Mouse (Mus musculus) heart, adult 2 months (tissue): ENCODE measurements around the gene Foxa1.

Experiments
- CTCF ChIP-seq: fragments of 200-600 bp; IDR thresholded peaks from 2 replicates; pipeline ENCODE4 v1.8.1; 2022; ENCODE audit warnings: antibody characterized with exemption, mild to moderate bottlenecking, moderate library complexity
- EP300 ChIP-seq: fragments of 200-500 bp; IDR thresholded peaks from 2 replicates; pipeline ENCODE4 v1.6.1; 2011; ENCODE audit warnings: low read depth, low read length, control low read depth; ENCODE audit not compliant: insufficient read depth
- POLR2A ChIP-seq: fragments of 200-500 bp; IDR thresholded peaks from 2 replicates; pipeline ENCODE4 v1.6.1; 2011; ENCODE audit warnings: mild to moderate bottlenecking, low read depth, low read length, control low read depth; ENCODE audit not compliant: insufficient read depth

DNA sequence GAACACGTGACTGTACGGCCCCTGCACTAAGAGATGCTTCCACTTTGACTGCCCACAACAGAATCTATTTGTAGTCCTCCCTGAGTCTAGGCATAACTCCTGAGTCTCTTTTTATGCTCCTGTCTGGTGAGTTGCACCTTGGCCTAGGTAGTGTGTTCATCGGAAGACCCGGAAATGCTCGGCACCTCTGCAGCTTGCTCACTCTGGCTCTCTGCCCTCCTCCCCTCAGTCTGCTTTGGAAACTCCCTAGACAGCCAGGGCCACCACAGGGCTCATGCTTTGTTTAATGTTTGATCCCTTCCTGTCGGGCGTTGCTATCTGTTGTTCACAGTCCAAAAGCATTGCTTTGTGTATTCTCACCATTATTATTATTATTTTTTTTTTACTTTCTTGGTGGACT lies 41.4 kb downstream of the Foxa1 start:
- TF ChIP-seq EP300 (no peak), CTCF (no peak), POLR2A (no peak)
